Mouse (Mus musculus): Measurements from ENCODE around the gene Slamf7.

GRCm38 (mm10) chr1:171616881-171617515 is 35.8 kb downstream of the Slamf7 start:
- TF ChIP-seq ZNF384 (IDR thresholded peaks at IDR 0.05; ENCODE audit: low read depth, low read length) (no peak), CHD2 (IDR thresholded peaks at IDR 0.05; ENCODE audit: low read depth, low read length) (no peak), MAFK (IDR thresholded peaks at IDR 0.05; ENCODE audit: insufficient read depth, low read depth, low read length) (no peak)

All from ES-E14 (cell line).